Mouse (Mus musculus) lung, postnatal 4 days (tissue): Measurements from ENCODE around the gene Gm10234.

Experiments used
- DNase-seq, 2 experiments: peaks; one replicate each; pipeline ENCODE4 v3.0.0; 2021

Gm10234 gene

DNA sequence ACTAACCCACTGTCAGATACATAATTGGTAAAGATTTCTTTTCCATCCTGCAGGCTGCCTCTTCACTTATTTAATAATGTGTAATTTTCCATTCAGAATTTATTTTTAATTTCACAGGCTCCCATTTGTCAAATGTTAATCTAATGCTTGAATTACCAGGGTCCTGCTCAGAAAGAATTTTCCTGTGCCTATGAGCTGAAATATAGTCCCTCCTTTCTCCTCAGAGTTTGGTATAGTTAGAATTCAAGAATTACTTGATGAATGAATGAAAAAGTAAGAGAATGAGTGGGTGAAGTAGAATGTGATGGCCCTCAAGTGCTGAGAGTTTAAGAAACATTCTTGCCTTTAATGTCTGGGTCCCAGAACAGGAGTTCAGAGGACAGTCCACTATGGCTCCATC, at the start of gene Gm10234:
Gene Gm10234 (plus strand): TSS at position 301 of the 400 bp plus-strand sequence.
- DNase-seq = no peak

DNA sequence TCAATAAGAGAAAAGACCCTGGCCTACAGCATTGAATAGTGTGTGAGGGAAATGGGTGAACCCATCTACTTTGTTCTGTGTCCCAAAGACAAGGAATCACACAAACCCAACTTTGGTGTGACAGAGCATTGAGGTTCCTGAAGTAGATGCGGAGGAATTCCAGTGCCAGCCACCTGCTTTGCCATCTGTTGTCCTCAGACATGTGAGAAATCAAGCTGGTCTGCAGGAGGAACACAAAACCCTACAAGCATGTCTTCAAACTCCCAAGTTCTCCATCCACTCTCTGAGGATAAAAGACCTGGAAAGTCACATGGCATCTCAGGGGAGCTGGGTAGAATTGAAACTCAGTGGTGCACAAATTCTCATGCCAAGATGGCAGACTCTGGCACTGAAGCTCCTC, 44.3 kb upstream of the Gm10234 start:
- no peak for DNase-seq

- no peak for DNase-seq
These were observed 25.9 kb upstream of the Gm10234 start for GRCm38 (mm10) chr6:95296025-95296424.

DNA sequence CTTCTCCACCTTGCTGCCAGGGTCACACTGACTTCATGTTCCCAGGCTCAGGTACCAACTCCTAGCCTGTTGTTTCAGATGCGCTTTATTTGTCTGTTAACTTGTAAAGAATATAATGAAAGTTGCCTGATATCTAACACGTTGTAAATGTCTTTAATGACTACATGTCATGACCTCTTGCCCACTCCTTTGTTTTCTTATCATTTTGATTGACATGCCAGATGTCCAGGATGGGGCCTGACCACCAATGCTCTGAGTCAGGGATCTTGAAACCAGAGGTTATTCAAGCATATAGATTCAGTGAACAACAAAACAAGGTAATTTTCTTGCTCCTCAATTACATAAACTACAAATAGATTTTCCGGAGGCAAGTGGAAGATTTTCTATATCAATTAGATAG, 23.5 kb upstream of the Gm10234 start:
- DNase-seq = no peak

DNA sequence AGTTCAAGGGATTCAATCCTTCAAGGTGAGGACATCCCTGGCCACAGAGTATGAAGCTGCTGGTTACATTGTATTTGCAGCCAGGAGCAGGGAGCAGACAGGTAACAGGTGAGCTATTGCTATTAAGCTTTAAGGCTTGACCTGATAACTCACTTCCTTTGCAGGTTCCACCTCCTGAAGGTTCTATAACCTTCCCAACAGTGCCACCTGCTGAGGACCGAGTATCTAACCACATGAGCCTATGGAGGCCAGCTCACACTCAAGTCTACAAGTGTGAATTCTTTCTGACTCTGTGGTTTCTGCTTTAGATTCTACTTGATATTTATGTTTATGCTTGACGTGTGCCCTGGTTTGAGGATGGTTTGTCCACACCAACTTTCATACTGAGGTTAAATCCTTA, 21.3 kb upstream of the Gm10234 start:
- peak in 1 of 2 experiments; percentile 5 for DNase-seq

DNA sequence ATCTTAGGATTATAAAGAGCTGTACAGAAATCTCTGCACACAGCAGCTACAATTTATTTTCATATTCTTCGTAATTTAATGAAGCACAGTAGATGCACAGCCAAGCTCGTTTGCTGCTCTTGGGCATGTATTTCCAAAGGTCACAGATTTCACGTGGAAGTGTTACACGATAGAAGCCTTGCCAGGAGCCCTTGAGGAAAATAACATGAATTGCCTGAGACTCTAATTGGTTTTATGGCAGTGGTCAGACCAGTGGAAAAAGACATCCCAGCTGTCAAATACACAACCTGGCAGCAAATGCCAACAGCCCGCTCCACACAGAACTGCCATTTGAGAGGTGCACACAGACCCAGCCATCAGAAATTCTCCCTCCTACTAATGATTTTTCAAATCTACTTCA, 9.3 kb downstream of the Gm10234 start:
- no peak for DNase-seq

DNA sequence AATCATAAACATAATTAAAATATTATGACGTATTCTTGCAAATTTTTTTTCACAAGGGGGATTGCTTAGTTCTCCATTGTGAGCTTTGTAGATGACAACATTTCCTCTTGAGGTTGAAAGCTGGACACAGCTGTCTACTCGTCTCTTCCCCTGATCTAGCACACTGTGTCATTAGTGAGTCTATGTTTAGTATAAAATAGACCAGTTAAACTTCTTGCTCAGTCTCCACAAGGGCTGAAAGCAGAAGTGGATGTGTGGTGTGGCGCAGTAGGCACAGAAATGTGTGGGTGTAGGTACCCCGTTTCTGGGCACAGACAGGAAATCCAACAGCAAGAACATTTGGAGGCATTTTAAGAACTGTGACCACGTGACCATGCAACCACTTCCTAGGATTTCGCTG, 12.9 kb downstream of the Gm10234 start:
- DNase-seq = no peak

DNA sequence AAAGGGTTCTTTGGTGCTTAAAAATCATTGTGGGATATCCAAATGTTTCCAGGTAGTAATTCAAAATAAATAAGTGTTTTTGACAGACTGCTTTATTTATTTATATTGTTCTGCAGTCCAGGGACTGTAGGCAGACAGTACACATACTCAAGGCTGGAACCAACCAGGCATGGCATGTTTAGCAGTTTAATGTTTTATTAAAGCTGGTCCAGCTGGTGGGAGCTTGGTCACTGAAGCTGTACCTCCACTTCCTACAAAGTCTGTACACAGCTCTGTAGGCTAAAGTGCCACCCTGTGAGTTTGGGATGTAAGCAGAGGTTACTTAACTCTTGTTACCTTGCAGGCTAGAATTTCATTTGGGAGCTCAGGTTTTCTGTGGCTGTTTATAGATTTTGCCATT, 27.5 kb downstream of the Gm10234 start:
- no peak for DNase-seq

- DNase-seq = no peak
These were observed 31.1 kb downstream of the Gm10234 start for GRCm38 (mm10) chr6:95353043-95353442.

DNA sequence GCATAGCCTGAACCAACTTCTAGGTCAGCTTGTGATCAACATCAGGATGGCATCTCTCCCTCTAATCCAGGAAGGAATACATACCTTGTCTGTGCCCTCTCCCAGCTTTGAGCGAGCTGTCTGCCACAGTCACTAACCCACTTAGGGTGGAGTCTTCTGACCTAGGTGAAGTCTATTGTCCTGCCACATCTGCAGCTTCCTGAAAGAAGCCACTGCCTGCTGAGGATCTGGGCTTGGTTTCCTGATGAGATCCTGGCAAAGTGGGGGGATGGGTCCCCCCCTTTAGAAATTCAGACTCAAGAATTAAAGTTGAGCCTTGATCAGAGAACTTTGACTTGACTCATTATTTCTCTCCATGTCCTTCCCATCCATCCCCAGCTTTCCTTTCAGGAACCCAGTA, 32.0 kb downstream of the Gm10234 start:
- DNase-seq = no peak

- no peak for DNase-seq
These were observed 38.2 kb downstream of the Gm10234 start for GRCm38 (mm10) chr6:95360084-95360483.

DNA sequence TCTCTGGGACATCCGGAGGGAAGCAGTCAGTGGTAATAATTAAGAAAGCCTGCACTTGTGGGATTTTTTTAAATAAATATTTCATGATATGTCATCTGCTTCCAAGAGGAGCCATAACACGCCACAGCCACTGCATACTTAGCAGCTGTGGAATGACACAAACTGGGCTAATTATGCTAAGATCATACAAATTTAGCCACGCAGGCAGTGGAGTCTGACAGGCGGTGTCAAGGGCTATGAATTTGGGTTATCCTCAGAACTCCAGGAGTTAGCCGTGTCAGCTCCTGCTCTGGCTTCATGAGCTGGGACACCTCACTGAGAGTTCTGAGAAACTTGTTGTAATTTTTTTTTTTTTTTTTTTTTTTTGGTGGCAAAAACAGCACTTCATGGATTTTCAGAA, 40.8 kb downstream of the Gm10234 start:
- DNase-seq = no peak

GRCm38 (mm10) chr6:95371811-95372210, 49.9 kb downstream of the Gm10234 start:
- DNase-seq = no peak
